Mouse (Mus musculus) cerebellum, adult 2 months (tissue): Measurements from ENCODE around the gene Svopl.

Experiments
- CTCF ChIP-seq: fragments of 200-500 bp; IDR thresholded peaks from 2 replicates; pipeline ENCODE4 v1.5.1; 2011; ENCODE audit warnings: low read depth, mild to moderate bottlenecking, control low read depth, low read length, moderate library complexity, borderline replicate concordance; ENCODE audit not compliant: insufficient read depth
- POLR2A ChIP-seq: fragments of 200-500 bp; IDR thresholded peaks from 2 replicates; pipeline ENCODE4 v1.6.1; 2011; ENCODE audit warnings: low read length, control low read depth, borderline replicate concordance; ENCODE audit not compliant: insufficient read depth

DNA sequence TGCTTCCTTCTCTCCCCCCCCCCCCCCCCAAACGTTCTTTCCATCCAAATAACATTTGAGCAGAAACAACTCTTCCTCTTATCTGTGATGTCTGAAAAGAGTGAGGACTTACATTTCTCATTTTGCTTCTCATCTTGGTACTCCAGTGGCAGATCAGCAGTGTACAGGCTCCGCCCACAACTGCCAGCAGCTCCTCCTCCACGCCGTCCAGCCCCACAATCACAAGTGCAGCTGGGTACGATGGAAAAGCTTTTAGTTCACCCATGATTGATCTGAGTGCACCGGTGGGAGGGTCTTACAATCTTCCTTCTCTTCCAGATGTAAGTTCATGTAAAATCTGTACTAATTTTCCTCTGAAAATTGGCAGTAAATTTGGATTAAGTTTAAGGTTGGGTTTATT lies 95.5 kb downstream of the Svopl start:
- TF ChIP-seq POLR2A, result no peak
- TF ChIP-seq CTCF, result no peak
